Mouse (Mus musculus): ENCODE data around the gene Vps35l. TPM values are rescaled to one million over a fixed set of nuclear protein-coding genes. Genes with fewer than 3 reads are reported as not detected.
A peak's percentile ranks its signal among the peaks of the same experiment; 100 is the strongest.

Vps35l gene
- polyA plus RNA-seq, 1 experiment: 68.8 TPM

DNA sequence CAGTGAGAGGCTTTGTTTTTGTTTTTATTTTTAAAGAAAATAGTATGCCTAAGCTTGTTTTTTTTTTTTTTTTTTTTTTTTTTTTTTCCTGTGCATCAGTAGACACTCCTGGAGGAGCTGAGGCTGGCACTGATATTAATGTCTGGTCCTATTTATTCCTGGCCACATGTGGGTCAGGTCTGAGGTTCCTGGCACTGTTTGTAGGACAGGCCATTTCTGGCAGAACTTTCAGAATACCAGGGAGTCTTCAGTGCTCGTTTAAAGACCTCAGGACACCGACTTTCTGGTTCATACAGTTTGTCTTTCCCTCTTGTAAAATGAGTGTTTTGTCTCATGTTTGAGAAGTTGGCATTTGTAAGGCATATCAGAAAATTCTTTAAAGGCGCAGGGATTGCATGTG lies 8.2 kb upstream of the Vps35l start:
- no peak for DNase-seq (ENCODE audit: extremely low spot score in 1 of 2, low spot score in 1 of 2)

- DNase-seq (ENCODE audit: extremely low spot score in 1 of 2, low spot score in 1 of 2): no peak
Observed at GRCm38 (mm10) chr7:118733225-118733624, 6.8 kb upstream of the Vps35l start.

DNA sequence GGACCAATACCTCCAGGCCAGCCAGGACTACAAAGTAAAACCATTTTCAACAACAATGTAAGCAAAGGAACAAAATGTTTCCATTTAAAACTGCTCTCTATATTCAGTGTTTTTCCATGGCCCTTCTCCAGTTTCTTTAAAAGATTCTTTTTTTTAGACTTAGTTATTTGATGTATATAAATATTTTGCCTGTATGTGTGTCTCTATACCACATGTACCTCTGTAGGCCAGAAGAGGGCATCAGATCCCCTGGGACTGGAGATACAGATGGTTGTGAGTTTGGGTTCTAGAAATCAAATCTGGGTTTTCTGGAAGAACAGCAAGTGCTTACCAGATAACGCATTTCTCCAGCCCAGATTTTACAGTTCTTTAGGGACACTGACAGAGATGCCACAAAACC lies 1.3 kb upstream of the Vps35l start:
- no peak for DNase-seq (ENCODE audit: extremely low spot score in 1 of 2, low spot score in 1 of 2)

DNA sequence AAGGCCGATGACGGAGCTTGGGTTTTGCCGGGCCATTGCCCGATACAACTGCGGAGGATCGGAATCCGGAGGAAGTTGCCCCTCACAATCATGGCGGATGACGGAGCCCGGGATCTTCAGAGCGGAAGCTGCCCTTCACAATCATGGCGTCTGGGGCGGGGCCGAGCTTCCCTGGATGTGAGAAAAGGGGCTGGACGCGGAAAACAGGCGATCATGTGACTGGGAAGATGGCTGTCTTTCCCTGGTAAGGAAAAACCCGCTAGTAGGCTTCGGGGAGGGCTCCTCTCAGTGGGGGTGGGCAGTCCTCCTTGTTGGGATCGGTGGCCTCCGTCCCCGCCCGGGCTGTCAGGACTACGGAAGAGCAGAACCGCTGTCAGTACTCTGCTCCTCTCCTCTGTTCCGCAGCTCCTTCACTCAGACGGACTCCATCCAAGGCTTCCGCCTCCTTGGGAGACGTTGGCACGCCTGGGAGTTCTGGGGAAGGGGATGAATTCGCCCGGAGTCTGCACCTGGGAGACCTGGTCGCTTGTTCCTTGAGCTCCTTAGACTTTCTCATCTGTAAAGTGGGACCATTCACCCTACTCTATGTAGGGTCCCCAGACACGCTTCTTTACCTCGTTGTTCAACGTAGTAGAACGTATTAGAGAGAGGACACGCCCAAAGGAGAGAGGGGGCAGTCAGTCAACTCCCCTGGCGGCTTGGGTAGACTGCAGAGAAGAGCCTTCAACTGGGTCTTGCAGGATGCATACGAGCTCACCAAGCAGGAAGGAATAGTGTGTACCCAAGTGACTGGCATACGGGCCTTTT lies 709 bp downstream of the Vps35l start:
- peak; percentile 92 to 98 for DNase-seq (ENCODE audit: extremely low spot score in 1 of 2, low spot score in 1 of 2)

GRCm38 (mm10) chr7:118742278-118742677 lies 2.3 kb downstream of the Vps35l start:
- DNase-seq (ENCODE audit: extremely low spot score in 1 of 2, low spot score in 1 of 2): no peak

- no peak for DNase-seq (ENCODE audit: extremely low spot score in 1 of 2, low spot score in 1 of 2)
Observed at GRCm38 (mm10) chr7:118744766-118745165, 4.7 kb downstream of the Vps35l start.

DNA sequence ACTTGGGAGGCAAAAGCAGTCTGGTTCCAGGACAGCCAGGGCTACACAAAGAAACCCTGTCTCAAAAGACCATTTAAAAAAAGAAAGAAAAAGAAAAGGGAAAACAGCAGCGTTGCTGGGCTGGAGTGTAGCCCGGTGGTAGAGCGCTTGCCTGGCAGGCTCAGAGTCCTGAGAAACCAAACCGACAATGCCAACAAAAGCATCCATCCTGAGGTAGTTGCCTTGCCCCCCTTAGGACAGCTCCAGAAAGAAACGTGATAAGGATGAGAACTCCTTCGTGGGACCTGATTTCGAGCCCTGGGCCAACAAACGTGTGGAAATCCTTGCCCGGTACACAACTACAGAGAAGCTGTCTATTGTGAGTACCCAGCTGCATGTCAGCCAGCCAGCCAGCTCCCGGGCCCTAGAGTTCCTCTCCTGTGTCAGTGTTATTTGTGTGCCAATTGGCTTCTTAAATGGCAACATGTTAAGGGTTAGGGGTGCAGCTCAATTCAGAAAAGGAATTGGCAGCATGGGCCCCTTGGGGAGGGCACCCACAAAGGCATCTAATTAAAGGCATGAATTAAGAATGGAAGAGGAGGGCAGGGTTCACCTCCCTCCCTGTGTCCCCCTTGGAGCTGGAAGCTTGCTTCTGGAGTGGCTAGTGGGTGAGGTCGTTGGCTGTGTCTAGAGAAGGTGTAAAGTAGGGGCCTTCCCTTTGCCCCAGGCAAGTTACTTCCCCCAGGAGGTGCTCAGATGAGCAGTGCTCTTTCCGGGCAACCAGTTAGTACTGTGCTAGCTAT lies 8.1 kb downstream of the Vps35l start:
- peak in 1 of 2 experiments; percentile 45 for DNase-seq (ENCODE audit: extremely low spot score in 1 of 2, low spot score in 1 of 2)

DNA sequence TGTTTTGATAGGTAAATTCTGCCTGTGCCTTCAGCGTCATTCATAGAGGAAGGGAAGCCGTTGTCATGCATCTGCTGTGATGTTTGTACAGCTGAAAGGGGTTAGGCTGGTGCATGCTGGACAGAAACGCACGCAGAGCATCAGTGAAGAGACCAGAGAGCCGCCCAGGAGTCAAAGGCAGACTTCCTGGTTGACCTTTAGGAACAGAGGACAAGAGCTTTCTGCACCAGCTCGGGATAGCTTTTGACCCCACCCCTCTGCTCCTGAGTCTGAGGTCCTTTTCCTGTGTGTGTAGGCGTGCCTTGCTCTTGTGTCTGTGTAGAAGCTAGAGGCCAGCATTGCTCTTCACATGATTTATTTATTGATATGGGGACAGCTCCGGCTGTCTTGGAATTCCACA lies 9.7 kb downstream of the Vps35l start:
- no peak for DNase-seq (ENCODE audit: extremely low spot score in 1 of 2, low spot score in 1 of 2)

DNA sequence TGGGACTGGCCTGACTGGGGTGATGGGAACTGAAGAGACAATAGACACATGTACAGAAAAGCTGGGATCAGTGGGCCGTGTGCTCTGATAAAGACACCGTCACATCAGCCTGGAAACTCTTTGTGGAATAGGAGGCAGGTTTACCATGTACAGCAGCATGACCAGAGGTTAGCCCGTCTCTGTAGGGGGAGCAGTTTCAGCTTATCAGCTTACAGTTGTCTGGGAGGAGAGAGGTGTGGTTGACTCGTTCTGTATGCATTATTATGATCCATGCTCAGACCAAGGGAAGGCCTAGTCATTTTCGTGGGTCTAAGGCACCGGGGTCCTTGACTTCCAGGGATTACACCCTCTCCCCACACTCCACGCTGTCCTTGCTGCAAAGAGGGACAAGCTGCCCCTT lies 11.6 kb downstream of the Vps35l start:
- no peak for DNase-seq (ENCODE audit: extremely low spot score in 1 of 2, low spot score in 1 of 2)

- no peak for DNase-seq (ENCODE audit: extremely low spot score in 1 of 2, low spot score in 1 of 2)
Observed at GRCm38 (mm10) chr7:118755756-118756155, 15.7 kb downstream of the Vps35l start.

DNA sequence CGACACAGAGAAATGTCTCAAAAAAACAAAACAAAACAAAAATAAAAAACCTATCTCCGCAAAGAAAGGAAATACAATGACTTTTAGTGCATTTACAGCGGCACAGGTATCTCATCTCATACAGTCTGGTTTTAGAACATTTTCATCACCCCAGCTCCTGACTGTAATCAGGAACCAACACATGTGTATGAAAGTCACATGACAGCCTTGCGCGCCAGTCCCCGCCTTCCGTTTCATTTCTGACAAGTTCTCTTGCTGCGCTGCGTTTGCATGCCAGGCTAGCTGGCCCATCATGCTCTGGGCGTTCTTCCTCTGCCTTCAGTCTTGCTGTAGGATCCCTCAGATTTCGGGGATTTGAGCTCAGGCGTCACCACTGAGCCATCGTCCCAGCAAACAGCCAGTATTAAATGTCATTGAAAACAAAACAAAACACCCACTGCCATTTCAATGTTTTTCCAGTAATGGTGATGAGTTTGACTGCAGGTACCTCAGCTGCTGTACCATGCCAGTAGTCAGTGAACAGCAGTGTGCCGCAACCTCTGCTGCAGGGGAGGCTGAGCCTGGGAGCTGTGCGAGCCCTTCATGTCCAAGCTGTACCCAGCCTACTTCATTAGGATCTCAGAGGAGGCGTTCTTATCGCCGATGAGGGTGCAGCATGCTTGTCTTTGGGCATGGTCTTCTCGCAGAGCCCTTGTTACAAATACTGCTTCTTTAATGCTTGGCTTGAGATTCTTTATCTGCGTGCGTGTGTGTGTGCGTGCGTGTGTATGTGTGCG lies 16.7 kb downstream of the Vps35l start:
- no peak for DNase-seq (ENCODE audit: extremely low spot score in 1 of 2, low spot score in 1 of 2)

DNA sequence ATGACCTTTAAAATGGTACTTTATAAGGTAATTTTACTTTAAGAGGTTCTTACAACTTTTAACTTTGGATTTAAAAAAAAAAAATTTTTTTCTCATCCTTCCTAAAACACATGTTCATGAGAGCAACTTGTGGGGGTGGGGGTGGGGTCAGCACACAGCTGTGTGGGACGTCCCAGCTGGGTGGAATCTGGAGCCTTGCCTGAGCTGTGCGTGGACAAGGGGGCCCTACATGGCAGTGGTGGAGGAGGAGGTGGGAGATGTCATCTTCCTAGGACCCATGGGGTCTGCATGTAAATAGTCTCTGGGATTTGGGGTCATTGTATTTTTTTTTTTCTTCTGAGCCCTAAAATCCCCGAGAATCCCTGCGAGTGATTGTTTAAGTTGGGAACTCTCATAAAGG lies 18.3 kb downstream of the Vps35l start:
- no peak for DNase-seq (ENCODE audit: extremely low spot score in 1 of 2, low spot score in 1 of 2)

GRCm38 (mm10) chr7:118759372-118759771 lies 19.3 kb downstream of the Vps35l start:
- no peak for DNase-seq (ENCODE audit: extremely low spot score in 1 of 2, low spot score in 1 of 2)

DNA sequence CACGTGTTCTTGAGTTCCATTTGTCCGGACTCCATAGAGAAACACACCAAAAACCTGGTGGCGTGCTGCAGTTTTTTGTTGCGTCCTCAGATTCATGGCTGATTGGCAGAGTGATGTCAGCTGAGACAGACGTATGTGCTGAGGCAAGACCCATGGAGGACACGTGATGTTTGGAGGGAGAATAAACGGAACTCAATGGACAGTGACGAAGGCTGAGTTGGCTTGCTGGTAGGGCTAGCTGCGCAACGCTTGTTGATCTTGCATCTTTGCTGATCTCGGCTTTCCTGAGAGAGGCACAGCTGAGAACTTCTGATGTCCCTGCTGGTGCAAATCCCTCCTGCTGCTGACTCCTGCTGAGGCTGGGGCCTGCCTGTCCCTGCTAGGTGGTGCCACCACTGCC lies 23.9 kb downstream of the Vps35l start:
- no peak for DNase-seq (ENCODE audit: extremely low spot score in 1 of 2, low spot score in 1 of 2)

- DNase-seq (ENCODE audit: extremely low spot score in 1 of 2, low spot score in 1 of 2): no peak
Observed at GRCm38 (mm10) chr7:118764725-118765124, 24.7 kb downstream of the Vps35l start.

DNA sequence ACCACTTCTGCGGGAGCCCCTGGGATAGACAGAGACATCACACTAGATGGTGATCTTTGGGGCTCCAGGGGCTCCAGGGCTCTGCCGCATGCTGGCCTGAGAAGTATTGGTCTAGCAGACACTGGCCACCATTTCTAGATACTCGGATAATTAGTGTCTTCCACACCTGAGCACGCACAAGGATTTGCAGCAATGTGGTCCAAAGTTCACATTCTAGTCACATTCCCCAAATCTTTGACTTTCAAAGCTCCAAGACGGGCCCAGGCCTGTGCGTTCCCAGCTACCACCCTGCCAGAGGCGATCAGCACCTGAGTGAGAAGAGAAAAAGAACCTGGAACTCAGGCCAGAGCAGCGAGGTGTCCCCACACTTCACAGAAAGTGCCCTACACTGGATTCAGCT lies 25.6 kb downstream of the Vps35l start:
- DNase-seq (ENCODE audit: extremely low spot score in 1 of 2, low spot score in 1 of 2): no peak

DNA sequence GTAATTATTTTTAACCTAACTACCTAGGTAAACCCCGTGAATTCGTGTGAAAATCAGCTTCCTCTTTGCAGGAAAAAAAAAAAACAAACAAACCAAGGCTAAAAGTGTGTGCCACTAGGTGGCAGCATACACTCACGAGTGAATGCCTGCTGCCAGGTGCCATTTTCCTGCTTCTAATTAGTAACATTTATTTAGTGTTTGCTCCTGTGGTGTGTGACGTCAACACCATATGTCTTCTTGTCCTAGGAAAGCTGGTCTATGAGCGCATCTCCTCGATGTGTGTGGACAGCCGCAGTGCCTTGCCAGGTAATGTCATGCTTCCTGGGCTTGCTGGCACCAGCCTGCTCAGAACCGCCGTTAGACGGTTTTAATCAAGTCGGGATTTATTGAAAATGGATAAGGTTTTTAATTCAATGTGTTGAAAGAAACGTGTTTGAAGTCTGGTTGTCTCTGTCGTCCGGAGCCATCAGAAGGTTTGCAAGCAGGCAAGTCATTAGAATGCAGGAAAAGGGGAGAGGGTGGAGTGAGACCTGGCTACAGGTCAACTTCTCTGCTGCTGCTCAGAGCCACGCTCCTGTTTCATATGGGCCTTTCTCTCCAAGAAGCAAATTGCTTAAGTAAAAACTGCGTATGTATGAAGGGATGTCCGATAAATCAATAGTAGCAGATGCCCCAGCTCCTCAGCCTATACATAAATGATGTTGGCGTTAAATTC lies 26.2 kb downstream of the Vps35l start:
- DNase-seq (ENCODE audit: extremely low spot score in 1 of 2, low spot score in 1 of 2): peak; percentile 27 to 82

DNA sequence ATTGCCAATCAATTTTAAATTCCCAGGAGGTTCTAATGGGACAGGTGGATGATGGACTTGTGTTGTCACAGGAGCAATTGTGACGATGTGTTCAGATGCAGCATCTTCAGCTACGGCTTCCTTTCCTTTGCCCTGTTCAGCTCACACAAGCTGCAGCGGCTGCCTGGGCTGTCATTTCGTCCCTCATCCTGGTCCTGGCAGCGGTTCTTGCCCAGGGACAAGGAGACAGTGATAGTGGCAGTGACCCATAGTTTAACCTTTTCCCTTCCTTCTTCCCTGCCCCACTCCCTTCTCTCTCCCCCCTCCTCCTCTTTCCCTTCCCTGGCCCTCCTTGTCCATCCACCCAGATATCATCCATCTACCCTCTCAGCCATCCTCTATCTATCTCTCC lies 26.8 kb downstream of the Vps35l start:
- no peak for DNase-seq (ENCODE audit: extremely low spot score in 1 of 2, low spot score in 1 of 2)

GRCm38 (mm10) chr7:118769208-118769607 lies 29.2 kb downstream of the Vps35l start:
- DNase-seq (ENCODE audit: extremely low spot score in 1 of 2, low spot score in 1 of 2): no peak

- no peak for DNase-seq (ENCODE audit: extremely low spot score in 1 of 2, low spot score in 1 of 2)
Observed at GRCm38 (mm10) chr7:118769655-118770054, 29.6 kb downstream of the Vps35l start.

- no peak for DNase-seq (ENCODE audit: extremely low spot score in 1 of 2, low spot score in 1 of 2)
Observed at GRCm38 (mm10) chr7:118773027-118773426, 33.0 kb downstream of the Vps35l start.

All from frontal cortex, adult 2 months (tissue).